9 mouse cellular contexts compared by ENCODE assay signal in the genomic region with DNA sequence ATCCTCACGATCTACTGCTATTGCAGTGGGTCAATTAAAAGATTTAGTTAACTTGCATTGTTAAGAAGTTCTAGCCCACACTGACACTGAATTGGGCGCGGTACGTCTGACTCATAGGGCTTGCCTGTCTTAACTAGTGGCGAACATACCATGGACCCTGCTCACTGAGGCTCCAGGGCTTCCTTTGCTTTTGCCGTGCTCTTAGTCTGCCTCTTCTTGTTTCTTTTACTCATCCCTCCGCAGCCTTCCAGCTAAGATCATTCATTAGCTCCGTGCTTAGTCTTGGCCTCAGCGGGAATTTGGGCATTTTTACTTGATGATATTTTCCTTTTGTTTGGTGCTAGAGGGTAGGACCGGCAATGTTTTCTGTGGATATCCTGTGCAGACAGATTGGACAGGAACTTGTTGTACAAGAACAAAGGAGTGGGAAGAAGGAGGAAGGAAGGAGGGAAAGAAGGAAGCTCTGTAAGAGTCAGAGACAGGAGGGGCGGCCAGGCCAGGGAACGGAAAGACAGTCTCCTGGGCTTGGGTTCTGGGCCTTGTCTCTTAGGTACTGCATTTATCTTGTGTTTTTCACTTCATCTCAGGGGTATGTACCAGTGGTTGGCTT. TPM values are rescaled to one million over a fixed set of nuclear protein-coding genes. Genes with fewer than 3 reads are reported as not detected.
A peak's percentile ranks its signal among the peaks of the same experiment; 100 is the strongest.
DNase-seq lines count a peak whose midpoint lies in the region; ATAC-seq lines count a peak whose summit lies in the region.
"Had no signal": no experiment of that assay in that cellular context is flagged by ENCODE, and none has a peak within 500 bp of the region (broad histone marks: within the 10 kb centered on the region; RNA-seq: fewer than 3 reads in every experiment).

No protein-coding gene starts in this region.

- H3K4me1 ChIP-seq in forebrain, embryonic 10.5 days = peaks cover 64% of the 10 kb centered on the region
- H3K4me1 ChIP-seq in forebrain, embryonic 13.5 days = peaks cover 34% of the 10 kb centered on the region
- peaks cover 49% of the 10 kb centered on the region for H3K4me1 ChIP-seq in embryonic facial prominence, embryonic 10.5 days
- H3K4me1 ChIP-seq in liver, embryonic 11.5 days (replicated peaks; ENCODE audit: control insufficient read depth, insufficient read depth, low read length) = peaks cover 29% of the 10 kb centered on the region

- peak overlapping the region; percentile 53 for H3K27ac ChIP-seq in forebrain, embryonic 10.5 days
- no peak overlapping the region for H3K27ac ChIP-seq in forebrain, embryonic 13.5 days
- peak overlapping the region; percentile 55; the same call in 1 of the 2 replicates for H3K27ac ChIP-seq in embryonic facial prominence, embryonic 10.5 days (replicated peaks)
- peak overlapping the region; percentile 26; the same call in 1 of the 2 replicates for H3K27ac ChIP-seq in liver, embryonic 11.5 days (ENCODE audit: low read depth, low read length)

- peak overlapping the region; percentile 20 for H3K4me3 ChIP-seq in forebrain, embryonic 10.5 days
- H3K4me3 ChIP-seq in forebrain, embryonic 13.5 days = no peak overlapping the region
- 0 out of 2 replicates have a peak overlapping the region, but pooled peaks have one; percentile 5 for H3K4me3 ChIP-seq in embryonic facial prominence, embryonic 10.5 days
- peak overlapping the region; percentile 39 for H3K4me3 ChIP-seq in liver, embryonic 11.5 days (ENCODE audit: low read depth, low read length)

- ATAC-seq in forebrain, embryonic 13.5 days = no peak
- ATAC-seq in liver, embryonic 11.5 days (replicated peaks; ENCODE audit: low FRiP score) = no peak

- no peaks in the 10 kb centered on the region for H3K27me3 ChIP-seq in forebrain, embryonic 10.5 days (ENCODE audit: poor library complexity, severe bottlenecking)
- H3K27me3 ChIP-seq in forebrain, embryonic 13.5 days = no peaks in the 10 kb centered on the region
- no peaks in the 10 kb centered on the region for H3K27me3 ChIP-seq in embryonic facial prominence, embryonic 10.5 days (replicated peaks; ENCODE audit: low read depth, poor library complexity, severe bottlenecking)
- H3K27me3 ChIP-seq in liver, embryonic 11.5 days (replicated peaks; ENCODE audit: control insufficient read depth, insufficient read depth, low read length) = no peaks in the 10 kb centered on the region

- no peak overlapping the region for H3K4me2 ChIP-seq in forebrain, embryonic 13.5 days
- peak overlapping the region; percentile 67 for H3K4me2 ChIP-seq in liver, embryonic 11.5 days

- no peak overlapping the region for H3K9ac ChIP-seq in forebrain, embryonic 13.5 days
- peak overlapping the region; percentile 53 for H3K9ac ChIP-seq in liver, embryonic 11.5 days (ENCODE audit: low read depth, low read length)

- no peaks in the 10 kb centered on the region for H3K9me3 ChIP-seq in forebrain, embryonic 10.5 days
- H3K9me3 ChIP-seq in forebrain, embryonic 13.5 days (replicated peaks) = no peaks in the 10 kb centered on the region
- H3K9me3 ChIP-seq in embryonic facial prominence, embryonic 10.5 days = no peaks in the 10 kb centered on the region
- no peaks in the 10 kb centered on the region for H3K9me3 ChIP-seq in liver, embryonic 11.5 days (ENCODE audit: control insufficient read depth, low read length)
- H3K9me3 ChIP-seq: G1E had no signal

- H3K36me3 ChIP-seq in forebrain, embryonic 10.5 days (replicated peaks) = no peaks in the 10 kb centered on the region; the same call in 1 of the 2 replicates
- no peaks in the 10 kb centered on the region for H3K36me3 ChIP-seq in forebrain, embryonic 13.5 days (ENCODE audit: poor library complexity, severe bottlenecking)
- peaks cover 1% of the 10 kb centered on the region; the same call in 1 of the 2 replicates for H3K36me3 ChIP-seq in embryonic facial prominence, embryonic 10.5 days (replicated peaks)
- H3K36me3 ChIP-seq in liver, embryonic 11.5 days (ENCODE audit: control insufficient read depth, insufficient read depth, low read length) = no peaks in the 10 kb centered on the region

- WGBS in forebrain, embryonic 10.5 days = 40% methylated on average over 12 of the region's 12 CpGs
- WGBS in forebrain, embryonic 13.5 days = 28% methylated on average over 12 of the region's 12 CpGs
- WGBS in embryonic facial prominence, embryonic 10.5 days = 32% methylated on average over 12 of the region's 12 CpGs
- 24% methylated on average over 12 of the region's 12 CpGs for WGBS in liver, embryonic 11.5 days

- DNase-seq in forebrain, embryonic 10.5 days (ENCODE audit: extremely low spot score, low spot score) = no peak
- peak; percentile 51 for DNase-seq in 3134 (ENCODE audit: extremely low read depth, insufficient read length, low spot score)
- DNase-seq in embryonic facial prominence, embryonic 10.5 days (ENCODE audit: low spot score) = no peak
- DNase-seq in liver, embryonic 11.5 days (ENCODE audit: low spot score) = no peak
- no peak for DNase-seq in right cerebral cortex, adult 2 months (ENCODE audit: low spot score in 2 of 2)
- DNase-seq in right cerebral cortex, postnatal 14 days = no peak
- DNase-seq in testis, postnatal 14 days (ENCODE audit: low spot score) = no peak

RNA-seq across cellular contexts. Expression of a gene that starts 57.1 kb away (rescaled TPM):
- polyA plus RNA-seq in forebrain, embryonic 10.5 days (2016; fragmentation: Nextera tagmentation; extraction: Ambion mirVana) = 5.4 and 6.2 TPM in 2 replicates
- polyA plus RNA-seq in forebrain, embryonic 13.5 days (2015; fragmentation: Nextera tagmentation; extraction: Ambion mirVana) = 3.7 and 6.4 TPM in 2 replicates
- 3.5 and 4.6 TPM in 2 replicates for polyA plus RNA-seq in embryonic facial prominence, embryonic 10.5 days (2016; fragmentation: Nextera tagmentation; extraction: Ambion mirVana)
- polyA plus RNA-seq in liver, embryonic 11.5 days (2014; fragmentation: Nextera tagmentation; extraction: Ambion mirVana) = 4.0 and 4.3 TPM in 2 replicates

RNA-seq across cellular contexts. Expression of a gene that starts 58.5 kb away (rescaled TPM):
- 4.8 and 5.0 TPM in 2 replicates for polyA plus RNA-seq in forebrain, embryonic 10.5 days (2016; fragmentation: Nextera tagmentation; extraction: Ambion mirVana)
- 5.8 and 6.5 TPM in 2 replicates for polyA plus RNA-seq in forebrain, embryonic 13.5 days (2015; fragmentation: Nextera tagmentation; extraction: Ambion mirVana)
- polyA plus RNA-seq in embryonic facial prominence, embryonic 10.5 days (2016; fragmentation: Nextera tagmentation; extraction: Ambion mirVana) = 5.8 and 6.0 TPM in 2 replicates
- polyA plus RNA-seq in liver, embryonic 11.5 days (2014; fragmentation: Nextera tagmentation; extraction: Ambion mirVana) = 3.0 and 4.0 TPM in 2 replicates
